Mouse (Mus musculus) MEL (cell line): ENCODE measurements at regions not wholly inside any gene's neighbourhood (a gene's known extent, or its start where the extent isn't known, plus 50 kb on each side); places are given as distances from the start of the nearest gene placed in this dataset.

Experiments
- DNase-seq: peaks from one replicate; pipeline ENCODE4 v3.0.0; 2011; ENCODE audit warnings: low read depth, low spot score
- H3K27ac ChIP-seq: 2 replicates; pipeline ENCODE4 v1.5.1; 2012; ENCODE audit warnings: low read depth, mild to moderate bottlenecking, control low read depth, low read length, moderate library complexity; ENCODE audit not compliant: control insufficient read depth
- H3K27me3 ChIP-seq, 2 experiments: fragments of 150-350 bp in 1 of 2; sonication (generic) in 1 of 2; 2 replicates each; pipeline ENCODE4 v1.6.1; 2012; ENCODE audit warnings: low read length in 2 of 2, mild to moderate bottlenecking in 2 of 2, improper control_type of control experiment in 1 of 2, moderate library complexity in 1 of 2; ENCODE audit not compliant: insufficient read depth in 2 of 2, control insufficient read depth in 1 of 2
- H3K36me3 ChIP-seq, 2 experiments: 2 replicates each; pipeline ENCODE4 v1.6.1; 2012 to 2014; ENCODE audit warnings: low read length in 2 of 2, improper control_type of control experiment in 1 of 2, inconsistent platforms in 1 of 2, mild to moderate bottlenecking in 1 of 2; ENCODE audit not compliant: insufficient read depth in 2 of 2, control insufficient read depth in 1 of 2
- H3K4me1 ChIP-seq, 2 experiments: fragments of 150-350 bp in 1 of 2; sonication (generic) in 1 of 2; 2 replicates each; pipeline ENCODE4 v1.6.1; 2012; ENCODE audit warnings: low read length in 2 of 2, improper control_type of control experiment in 1 of 2, mild to moderate bottlenecking in 1 of 2; ENCODE audit not compliant: insufficient read depth in 2 of 2, control insufficient read depth in 1 of 2
- H3K4me3 ChIP-seq, 2 experiments: fragments of 150-350 bp in 1 of 2; sonication (generic) in 1 of 2; 2 replicates each; pipeline ENCODE4 v1.5.1; 2012; ENCODE audit warnings: low read depth in 2 of 2, low read length in 2 of 2, mild to moderate bottlenecking in 2 of 2, moderate library complexity in 2 of 2, control low read depth in 1 of 2, improper control_type of control experiment in 1 of 2; ENCODE audit not compliant: control insufficient read depth in 1 of 2, insufficient read depth in 1 of 2
- H3K79me2 ChIP-seq: 2 replicates; pipeline ENCODE4 v1.6.1; 2012; ENCODE audit warnings: mild to moderate bottlenecking, low read length, moderate library complexity; ENCODE audit not compliant: control insufficient read depth, poor library complexity, insufficient read depth
- H3K9ac ChIP-seq: 2 replicates; pipeline ENCODE4 v1.6.1; 2012; ENCODE audit warnings: low read depth, mild to moderate bottlenecking, control low read depth, low read length, moderate library complexity; ENCODE audit not compliant: control insufficient read depth, poor library complexity, severe bottlenecking
- H3K9me3 ChIP-seq: fragments of 150-350 bp; sonication (generic); replicated peaks from 2 replicates; pipeline ENCODE4 v1.6.1; 2012; ENCODE audit warnings: mild to moderate bottlenecking, low read length, improper control_type of control experiment, moderate library complexity; ENCODE audit not compliant: insufficient read depth
- CHD2 ChIP-seq: IDR thresholded peaks from 2 replicates; pipeline ENCODE4 v1.6.1; 2011; ENCODE audit warnings: low read length, improper control_type of control experiment
- ETS1 ChIP-seq: IDR thresholded peaks from 2 replicates; pipeline ENCODE4 v1.6.1; 2012; ENCODE audit warnings: low read depth, mild to moderate bottlenecking, inconsistent platforms, low read length, improper control_type of control experiment, moderate library complexity
- GATA1 ChIP-seq: IDR thresholded peaks from 2 replicates; pipeline ENCODE4 v1.6.1; 2011; ENCODE audit warnings: low read depth, low read length, improper control_type of control experiment
- JUND ChIP-seq: IDR thresholded peaks from 2 replicates; pipeline ENCODE4 v1.6.1; 2011; ENCODE audit warnings: low read depth, mild to moderate bottlenecking, improper control_type of control experiment, low read length
- MEF2A ChIP-seq: IDR thresholded peaks from 2 replicates; pipeline ENCODE4 v1.6.1; 2014; ENCODE audit warnings: low read depth, mild to moderate bottlenecking, inconsistent platforms, low read length, improper control_type of control experiment; ENCODE audit not compliant: poor library complexity, insufficient replicate concordance, severe bottlenecking; ENCODE audit errors: extremely low read depth
- MYB ChIP-seq: IDR thresholded peaks from 2 replicates; pipeline ENCODE4 v1.6.1; 2011; ENCODE audit warnings: mild to moderate bottlenecking, low read depth, low read length, improper control_type of control experiment
- MYC ChIP-seq: IDR thresholded peaks from 2 replicates; pipeline ENCODE4 v1.6.1; 2011; ENCODE audit warnings: low read depth, mild to moderate bottlenecking, low read length, improper control_type of control experiment, moderate library complexity
- NRF1 ChIP-seq: IDR thresholded peaks from 2 replicates; pipeline ENCODE4 v1.6.1; 2014; ENCODE audit warnings: low read depth, mild to moderate bottlenecking, inconsistent platforms, low read length, improper control_type of control experiment, moderate library complexity; ENCODE audit not compliant: poor library complexity, insufficient read depth, severe bottlenecking
- POLR2AphosphoS2 ChIP-seq: IDR thresholded peaks from 2 replicates; pipeline ENCODE4 v1.6.1; 2011; ENCODE audit warnings: low read length, improper control_type of control experiment
- RAD21 ChIP-seq: IDR thresholded peaks from 2 replicates; pipeline ENCODE4 v1.6.1; 2011; ENCODE audit warnings: mild to moderate bottlenecking, low read depth, low read length, improper control_type of control experiment
- SMC3 ChIP-seq: IDR thresholded peaks from 2 replicates; pipeline ENCODE4 v1.6.1; 2011; ENCODE audit warnings: low read depth, low read length, improper control_type of control experiment
- UBTF ChIP-seq: IDR thresholded peaks from 2 replicates; pipeline ENCODE4 v1.6.1; 2012; ENCODE audit warnings: low read depth, mild to moderate bottlenecking, inconsistent platforms, low read length, improper control_type of control experiment, moderate library complexity, borderline replicate concordance; ENCODE audit not compliant: insufficient read depth
- USF1 ChIP-seq: IDR thresholded peaks from 2 replicates; pipeline ENCODE4 v1.6.1; 2014; ENCODE audit warnings: low read depth, mild to moderate bottlenecking, inconsistent platforms, low read length, improper control_type of control experiment, moderate library complexity
- USF2 ChIP-seq, 2 experiments: IDR thresholded peaks; 2 replicates each; pipeline ENCODE4 v1.6.1; 2011 to 2012; ENCODE audit warnings: improper control_type of control experiment in 2 of 2, low read length in 2 of 2, borderline replicate concordance in 1 of 2, inconsistent platforms in 1 of 2, low read depth in 1 of 2, mild to moderate bottlenecking in 1 of 2; ENCODE audit not compliant: insufficient read depth in 1 of 2

DNA sequence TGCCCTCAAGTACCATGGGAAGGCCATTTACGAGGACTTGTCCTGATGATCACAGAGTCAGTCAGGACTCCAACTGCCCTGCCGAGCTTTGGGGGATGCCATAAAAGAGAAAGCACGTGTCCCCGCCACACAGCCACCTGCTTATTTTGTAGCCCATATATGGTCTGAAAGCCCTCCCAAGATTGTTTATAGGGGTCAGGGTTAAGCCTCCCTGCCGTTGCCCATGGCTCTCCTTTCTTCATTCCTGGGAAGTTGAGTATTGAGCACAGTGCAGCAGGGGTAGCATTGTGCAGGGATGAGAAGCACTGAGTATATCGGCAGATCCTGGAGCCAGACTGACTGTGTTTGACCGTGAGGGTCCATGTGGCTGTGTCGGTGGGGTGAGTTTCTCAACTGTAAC, 76.4 kb downstream of the Ackr3 start:
- Histone ChIP-seq H3K9me3 (no peaks in the 10 kb centered on the region), H3K27me3 (no peaks in the 10 kb centered on the region), H3K79me2 (no peaks in the 10 kb centered on the region), H3K9ac (no peak overlapping the region), H3K36me3 (no peaks in the 10 kb centered on the region)
- no peak for TF ChIP-seq RAD21
- TF ChIP-seq MYB = no peak
- TF ChIP-seq CHD2 = no peak
- TF ChIP-seq, all 39 proteins: peak for 0
- Histone ChIP-seq H3K4me3 (no peak overlapping the region), H3K27ac (no peak overlapping the region), H3K4me1 (no peaks in the 10 kb centered on the region)
- DNase-seq = no peak

DNA sequence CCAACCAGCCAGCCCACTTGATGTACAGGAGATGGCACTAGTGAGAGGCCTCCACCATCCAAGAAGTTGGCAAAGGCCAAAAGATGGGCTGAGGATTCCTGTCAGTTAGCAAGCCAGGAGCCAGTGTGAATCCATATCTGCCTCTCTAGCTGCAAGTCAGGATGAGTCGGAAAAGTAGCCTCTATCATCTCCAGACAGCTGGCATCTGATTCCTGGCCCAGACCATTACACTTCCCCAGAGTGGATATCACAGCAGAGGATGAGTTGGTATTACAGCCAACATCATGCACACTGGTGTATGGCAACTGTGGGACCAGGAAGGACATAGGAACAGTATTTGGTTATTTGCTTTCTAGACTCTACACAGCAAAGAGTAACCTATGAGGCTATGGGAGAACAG, 77.5 kb downstream of the Ackr3 start:
- no peak for TF ChIP-seq NRF1

GRCm38 (mm10) chr1:90281956-90282355, 78.2 kb downstream of the Ackr3 start:
- Histone ChIP-seq H3K9me3 (no peaks in the 10 kb centered on the region), H3K4me1 (no peaks in the 10 kb centered on the region), H3K79me2 (no peaks in the 10 kb centered on the region), H3K27me3 (no peaks in the 10 kb centered on the region), H3K9ac (no peak overlapping the region), H3K36me3 (no peaks in the 10 kb centered on the region), H3K27ac (no peak overlapping the region), H3K4me3 (no peak overlapping the region)
- DNase-seq = no peak
- TF ChIP-seq POLR2AphosphoS2 (no peak), ETS1 (no peak), UBTF (no peak), NRF1 (no peak), JUND (no peak), SMC3 (no peak), MEF2A (no peak), MYC (no peak), USF2 (IDR thresholded peaks at IDR 0.05; ENCODE audit: borderline replicate concordance in 1 of 2, insufficient read depth in 1 of 2, low read depth in 1 of 2, low read length in 2 of 2) (no peak), USF1 (no peak), GATA1 (no peak)

More for the DNA sequence above, 77.5 kb downstream of the Ackr3 start:
- Histone ChIP-seq H3K4me3 (no peak overlapping the region), H3K27ac (no peak overlapping the region), H3K27me3 (no peaks in the 10 kb centered on the region), H3K9ac (no peak overlapping the region), H3K79me2 (no peaks in the 10 kb centered on the region), H3K9me3 (no peaks in the 10 kb centered on the region), H3K4me1 (no peaks in the 10 kb centered on the region), H3K36me3 (no peaks in the 10 kb centered on the region)
- no peak for DNase-seq
